Mouse (Mus musculus) hindbrain, embryonic 13.5 days (tissue): ENCODE measurements around the gene Mllt6. TPM values are rescaled to one million over a fixed set of nuclear protein-coding genes. Genes with fewer than 3 reads are reported as not detected.

Source experiments
- ATAC-seq: fragments of 200-750 bp; cut with Nextera tagmentation; 2 replicates; pipeline ENCODE4 v1.8.0; 2017; ENCODE audit warnings: moderate TSS enrichment; ENCODE audit not compliant: low FRiP score
- H3K27ac ChIP-seq: fragments of 300-500 bp; sonication (generic); 2 replicates; pipeline ENCODE4 v1.5.1; 2015; ENCODE audit warnings: inconsistent platforms, mild to moderate bottlenecking, moderate library complexity
- H3K27me3 ChIP-seq: fragments of 300-500 bp; sonication (generic); 2 replicates; pipeline ENCODE4 v1.6.1; 2015; ENCODE audit warnings: mild to moderate bottlenecking, inconsistent platforms
- H3K36me3 ChIP-seq: fragments of 300-500 bp; sonication (generic); 2 replicates; pipeline ENCODE4 v1.6.1; 2015; ENCODE audit warnings: mild to moderate bottlenecking, inconsistent platforms
- H3K4me1 ChIP-seq: fragments of 300-500 bp; sonication (generic); replicated peaks from 2 replicates; pipeline ENCODE4 v1.6.1; 2015; ENCODE audit warnings: inconsistent platforms
- H3K4me2 ChIP-seq: fragments of 300-500 bp; sonication (generic); 2 replicates; pipeline ENCODE4 v1.6.1; 2015; ENCODE audit warnings: inconsistent platforms, mild to moderate bottlenecking, moderate library complexity
- H3K4me3 ChIP-seq: fragments of 300-500 bp; sonication (generic); 2 replicates; pipeline ENCODE4 v1.5.1; 2015; ENCODE audit warnings: mild to moderate bottlenecking, inconsistent platforms
- H3K9ac ChIP-seq: fragments of 300-500 bp; sonication (generic); 2 replicates; pipeline ENCODE4 v1.6.1; 2015; ENCODE audit warnings: mild to moderate bottlenecking, inconsistent platforms
- H3K9me3 ChIP-seq: fragments of 300-500 bp; sonication (generic); 2 replicates; pipeline ENCODE4 v1.6.1; 2016; ENCODE audit warnings: inconsistent platforms
- WGBS: fragments of 180-500 bp; shearing (Covaris S2); methylation state at CpG from one replicate; pipeline ENCODE4 v1.1.7; 2015; 5-methylcytosine and 5-hydroxymethylcytosine counted together
- polyA plus RNA-seq: library from polyadenylated mRNA; unstranded; fragments of >200 nt; fragmentation: Nextera tagmentation; extraction: Ambion mirVana; gene quantifications from 2 replicates; pipeline ENCODE4 v1.2.1, GENCODE M21; 2015

The Mllt6 gene
- polyA plus RNA-seq, 1 experiment from 2014 or later: 4.1 TPM

- Histone ChIP-seq H3K36me3 (peaks cover 33% of the 10 kb centered on the region), H3K27me3 (peaks cover 27% of the 10 kb centered on the region), H3K4me3 (peak overlapping the region; percentile 87), H3K9ac (peak overlapping the region; percentile 86), H3K9me3 (no peaks in the 10 kb centered on the region), H3K27ac (peak overlapping the region; percentile 86), H3K4me1 (peaks cover 53% of the 10 kb centered on the region), H3K4me2 (peak overlapping the region; percentile 81)
- ATAC-seq: peak; percentile 36; the same call in 1 of the 2 replicates
- under 1% methylated on average over 38 of the region's 57 CpGs for WGBS
Measured at GRCm38 (mm10) chr11:97663528-97664338, 519 bp downstream of the Mllt6 start.

GRCm38 (mm10) chr11:97664339-97664665 lies 1.1 kb downstream of the Mllt6 start:
- Histone ChIP-seq H3K4me3 (peak overlapping the region; percentile 87), H3K27ac (peak overlapping the region; percentile 86; the same call in 1 of the 2 replicates), H3K4me2 (peak overlapping the region; percentile 81), H3K4me1 (peaks cover 53% of the 10 kb centered on the region), H3K27me3 (peaks cover 24% of the 10 kb centered on the region), H3K36me3 (peaks cover 39% of the 10 kb centered on the region), H3K9ac (peak overlapping the region; percentile 86), H3K9me3 (no peaks in the 10 kb centered on the region)
- ATAC-seq: no peak
- WGBS: 1% methylated on average over 7 of the region's 8 CpGs

GRCm38 (mm10) chr11:97664771-97665240 lies 1.6 kb downstream of the Mllt6 start:
- Histone ChIP-seq H3K27me3 (peaks cover 24% of the 10 kb centered on the region), H3K27ac (0 out of 2 replicates have a peak overlapping the region, but pooled peaks have one; percentile 23)
- ATAC-seq: no peak

DNA sequence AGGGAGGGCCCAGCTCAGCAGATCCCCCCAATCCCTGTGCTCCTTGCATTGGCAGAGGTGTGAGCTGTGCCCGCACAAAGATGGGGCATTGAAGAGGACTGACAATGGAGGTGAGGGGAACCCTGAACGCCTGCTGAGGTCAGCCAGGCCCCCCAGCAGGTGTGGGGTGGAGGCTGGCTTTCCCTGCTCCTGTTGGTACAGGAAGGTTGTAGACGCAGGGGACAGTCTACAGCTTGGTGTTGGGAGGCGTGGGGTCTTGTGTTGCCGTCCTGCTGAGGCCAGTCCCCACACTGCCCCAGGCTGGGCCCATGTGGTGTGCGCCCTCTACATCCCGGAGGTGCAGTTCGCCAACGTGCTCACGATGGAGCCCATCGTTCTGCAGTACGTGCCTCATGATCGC lies 2.2 kb downstream of the Mllt6 start:
- H3K9ac ChIP-seq: peak overlapping the region; percentile 86; the same call in 1 of the 2 replicates
- H3K27me3 ChIP-seq: peaks cover 24% of the 10 kb centered on the region
- peak overlapping the region; percentile 87; the same call in 1 of the 2 replicates for H3K4me3 ChIP-seq
- no peaks in the 10 kb centered on the region for H3K9me3 ChIP-seq
- ATAC-seq: no peak
- H3K4me2 ChIP-seq: peak overlapping the region; percentile 81
- peaks cover 57% of the 10 kb centered on the region for H3K4me1 ChIP-seq
- no peak overlapping the region for H3K27ac ChIP-seq
- H3K36me3 ChIP-seq: peaks cover 50% of the 10 kb centered on the region
- 89% methylated on average over 13 of the region's 13 CpGs for WGBS

More at GRCm38 (mm10) chr11:97664771-97665240, 1.6 kb downstream of the Mllt6 start:
- H3K4me2 ChIP-seq: peak overlapping the region; percentile 81
- peak overlapping the region; percentile 87 for H3K4me3 ChIP-seq
- H3K36me3 ChIP-seq: peaks cover 44% of the 10 kb centered on the region
- WGBS: 39% methylated on average over 6 of the region's 6 CpGs
- H3K9ac ChIP-seq: peak overlapping the region; percentile 86
- H3K9me3 ChIP-seq: no peaks in the 10 kb centered on the region
- H3K4me1 ChIP-seq: peaks cover 53% of the 10 kb centered on the region

DNA sequence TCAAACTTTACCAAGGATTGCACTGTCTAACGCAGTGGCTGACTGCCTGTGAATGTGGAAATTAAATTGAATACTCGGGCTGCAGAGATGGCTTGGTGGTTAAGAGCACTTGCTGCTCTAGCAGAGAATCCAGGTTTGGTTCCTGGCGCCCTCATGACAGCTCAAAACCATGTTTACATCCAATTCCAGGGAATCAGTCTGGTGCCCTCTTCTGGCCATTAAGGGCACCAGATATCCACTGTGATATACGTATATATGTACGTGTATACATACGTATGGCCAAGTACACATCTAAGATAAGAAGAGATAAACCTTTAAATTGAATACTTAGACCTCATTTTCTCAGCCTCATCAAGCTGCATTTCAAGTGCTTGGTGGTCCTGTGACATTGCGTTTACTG lies 3.0 kb downstream of the Mllt6 start:
- peaks cover 58% of the 10 kb centered on the region for H3K36me3 ChIP-seq
- H3K4me1 ChIP-seq: peaks cover 54% of the 10 kb centered on the region
- H3K9me3 ChIP-seq: no peaks in the 10 kb centered on the region
- no peak overlapping the region for H3K27ac ChIP-seq
- H3K9ac ChIP-seq: no peak overlapping the region
- no peak overlapping the region for H3K4me2 ChIP-seq
- WGBS: 92% methylated on average over 7 of the region's 7 CpGs
- H3K4me3 ChIP-seq: no peak overlapping the region
- peaks cover 16% of the 10 kb centered on the region for H3K27me3 ChIP-seq
- no peak for ATAC-seq

DNA sequence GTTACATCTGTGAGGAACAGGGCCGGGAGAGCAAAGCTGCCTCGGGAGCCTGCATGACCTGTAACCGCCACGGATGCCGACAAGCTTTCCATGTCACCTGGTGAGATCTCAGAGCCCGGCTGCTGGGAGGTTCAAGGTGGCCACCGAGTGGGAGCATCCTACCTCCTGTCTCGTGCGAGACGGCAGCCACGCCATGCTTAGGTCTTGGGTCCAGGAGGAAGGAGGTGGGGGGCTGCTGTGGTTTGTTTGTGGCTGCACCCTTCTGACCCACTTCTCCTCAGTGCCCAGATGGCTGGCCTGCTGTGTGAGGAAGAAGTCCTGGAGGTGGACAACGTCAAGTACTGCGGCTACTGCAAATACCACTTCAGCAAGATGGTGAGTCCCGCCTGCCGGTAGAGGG lies 3.6 kb downstream of the Mllt6 start:
- Histone ChIP-seq H3K9me3 (no peaks in the 10 kb centered on the region), H3K9ac (no peak overlapping the region), H3K36me3 (peaks cover 64% of the 10 kb centered on the region), H3K27ac (no peak overlapping the region), H3K27me3 (peaks cover 10% of the 10 kb centered on the region), H3K4me1 (peaks cover 50% of the 10 kb centered on the region), H3K4me3 (no peak overlapping the region), H3K4me2 (no peak overlapping the region)
- no peak for ATAC-seq
- WGBS: 93% methylated on average over 15 of the region's 15 CpGs

DNA sequence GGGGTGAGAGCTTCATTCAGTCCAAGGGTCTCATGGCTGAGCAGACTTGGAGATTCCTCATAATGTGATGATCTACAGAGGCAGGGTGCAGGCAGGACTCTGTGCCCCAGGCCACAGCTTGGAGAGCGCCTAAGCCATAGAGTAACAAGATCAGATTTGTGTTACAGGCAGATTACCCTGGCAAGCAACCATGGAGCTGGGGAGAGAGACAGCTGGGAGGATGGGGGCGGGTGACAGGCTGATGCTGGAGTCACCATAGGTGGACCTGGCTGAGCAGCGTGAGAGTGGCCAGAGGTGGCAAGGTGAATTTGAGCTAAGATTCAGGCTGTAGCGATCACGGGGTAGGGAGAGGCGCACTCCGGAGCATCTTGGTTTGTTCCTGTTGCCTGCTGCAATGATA lies 4.9 kb downstream of the Mllt6 start:
- Histone ChIP-seq H3K4me2 (no peak overlapping the region), H3K9me3 (no peaks in the 10 kb centered on the region), H3K27ac (no peak overlapping the region), H3K36me3 (peaks cover 77% of the 10 kb centered on the region), H3K9ac (no peak overlapping the region), H3K4me3 (no peak overlapping the region), H3K27me3 (no peaks in the 10 kb centered on the region), H3K4me1 (peaks cover 40% of the 10 kb centered on the region)
- 92% methylated on average over 7 of the region's 7 CpGs for WGBS
- ATAC-seq: no peak

DNA sequence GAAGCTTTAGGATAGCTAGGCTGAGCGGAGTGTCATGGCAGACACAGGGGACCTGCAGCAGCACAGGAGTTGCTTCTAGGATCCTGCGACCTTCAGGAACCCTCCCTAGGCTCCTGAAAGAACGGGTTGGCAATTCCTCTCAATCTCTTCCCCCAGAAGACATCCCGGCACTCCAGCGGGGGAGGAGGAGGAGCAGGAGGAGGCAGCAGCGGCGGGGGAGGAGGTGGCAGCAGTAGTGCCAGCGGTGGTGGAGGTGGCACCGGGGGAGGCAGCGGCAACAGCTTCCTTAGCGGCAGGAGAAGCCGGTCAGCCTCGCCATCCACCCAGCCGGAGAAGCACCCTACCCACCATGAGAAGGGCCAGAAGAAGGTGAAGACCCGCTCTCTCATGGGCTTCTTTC lies 6.1 kb downstream of the Mllt6 start:
- H3K9ac ChIP-seq: peak overlapping the region; percentile 29; the same call in 1 of the 2 replicates
- 54% methylated on average over 15 of the region's 15 CpGs for WGBS
- H3K4me1 ChIP-seq: peaks cover 38% of the 10 kb centered on the region
- no peak overlapping the region for H3K4me3 ChIP-seq
- H3K27me3 ChIP-seq: no peaks in the 10 kb centered on the region
- H3K27ac ChIP-seq: peak overlapping the region; percentile 23; the same call in 1 of the 2 replicates
- ATAC-seq: no peak
- H3K9me3 ChIP-seq: no peaks in the 10 kb centered on the region
- peaks cover 89% of the 10 kb centered on the region for H3K36me3 ChIP-seq
- H3K4me2 ChIP-seq: no peak overlapping the region

GRCm38 (mm10) chr11:97669829-97670228 lies 6.6 kb downstream of the Mllt6 start:
- Histone ChIP-seq H3K4me1 (peaks cover 32% of the 10 kb centered on the region), H3K27me3 (no peaks in the 10 kb centered on the region), H3K36me3 (peaks cover 94% of the 10 kb centered on the region), H3K27ac (peak overlapping the region; percentile 23; the same call in 1 of the 2 replicates), H3K4me2 (no peak overlapping the region), H3K9ac (peak overlapping the region; percentile 5; the same call in 1 of the 2 replicates), H3K4me3 (no peak overlapping the region), H3K9me3 (no peaks in the 10 kb centered on the region)
- ATAC-seq: no peak
- 32% methylated on average over 6 of the region's 6 CpGs for WGBS

GRCm38 (mm10) chr11:97670234-97671176 lies 7.3 kb downstream of the Mllt6 start:
- Histone ChIP-seq H3K4me2 (no peak overlapping the region), H3K4me1 (peaks cover 26% of the 10 kb centered on the region), H3K9ac (peak overlapping the region; percentile 8; the same call in 1 of the 2 replicates), H3K9me3 (no peaks in the 10 kb centered on the region), H3K4me3 (no peak overlapping the region), H3K27me3 (no peaks in the 10 kb centered on the region), H3K36me3 (peaks cover 97% of the 10 kb centered on the region), H3K27ac (no peak overlapping the region)
- WGBS: 75% methylated on average over 13 of the region's 13 CpGs
- no peak for ATAC-seq

- Histone ChIP-seq H3K36me3 (peaks cover 97% of the 10 kb centered on the region), H3K27me3 (no peaks in the 10 kb centered on the region), H3K9ac (peak overlapping the region; percentile 8; the same call in 1 of the 2 replicates), H3K27ac (no peak overlapping the region), H3K9me3 (no peaks in the 10 kb centered on the region), H3K4me1 (peaks cover 24% of the 10 kb centered on the region), H3K4me3 (no peak overlapping the region), H3K4me2 (no peak overlapping the region)
- no peak for ATAC-seq
- 45% methylated on average over 2 of the region's 2 CpGs for WGBS
Measured at GRCm38 (mm10) chr11:97671177-97671527, 7.9 kb downstream of the Mllt6 start.

DNA sequence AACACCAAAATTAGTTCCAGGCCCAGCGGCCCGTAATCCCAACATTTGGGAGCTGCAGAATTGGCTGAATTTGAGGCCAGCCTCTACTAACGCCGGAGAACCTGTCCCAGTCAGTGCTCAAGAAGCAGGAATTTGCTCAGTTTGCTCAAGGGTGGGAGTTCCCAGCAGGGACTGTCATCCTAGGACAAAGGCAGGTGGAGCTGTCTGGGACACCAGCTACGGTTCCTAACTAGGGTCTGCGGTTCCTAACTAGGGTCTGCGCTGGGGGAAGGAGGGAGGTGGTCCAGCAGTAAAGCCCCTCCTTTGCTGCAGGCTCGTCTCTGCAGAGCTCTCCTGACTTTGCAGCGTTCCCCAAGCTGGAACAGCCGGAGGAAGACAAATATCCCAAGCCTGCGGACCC lies 9.9 kb downstream of the Mllt6 start:
- Histone ChIP-seq H3K9ac (no peak overlapping the region), H3K27me3 (no peaks in the 10 kb centered on the region), H3K9me3 (no peaks in the 10 kb centered on the region), H3K27ac (no peak overlapping the region), H3K4me1 (peaks cover 37% of the 10 kb centered on the region), H3K36me3 (peaks cover 100% of the 10 kb centered on the region), H3K4me2 (no peak overlapping the region), H3K4me3 (no peak overlapping the region)
- 80% methylated on average over 11 of the region's 11 CpGs for WGBS
- ATAC-seq: no peak
